Mouse (Mus musculus) right cerebral cortex, postnatal 36 days (tissue): ENCODE measurements around the gene Wdr34.
A peak's percentile ranks its signal among the peaks of the same experiment; 100 is the strongest.
"Not testable (repeated sequence)": the region's sequence is repeated elsewhere in the genome, so short reads cannot be mapped to it uniquely, and the experiment has no call there.

Experiments used
- DNase-seq, 2 experiments: peaks; one replicate each; pipeline ENCODE4 v3.0.0; 2022; ENCODE audit warnings: low spot score in 2 of 2, mixed read lengths in 1 of 2

Gene Wdr34

GRCm38 (mm10) chr2:30066046-30066901 is 17.6 kb upstream of the Wdr34 start:
- DNase-seq, result peak; percentile 86 to 89

GRCm38 (mm10) chr2:30064298-30064697 is 15.6 kb upstream of the Wdr34 start:
- DNase-seq, result no peak

GRCm38 (mm10) chr2:30063791-30064190 is 15.1 kb upstream of the Wdr34 start:
- no peak for DNase-seq

- DNase-seq, result no peak
Observed at GRCm38 (mm10) chr2:30063235-30063634, 14.6 kb upstream of the Wdr34 start.

- no peak for DNase-seq
Observed at GRCm38 (mm10) chr2:30062249-30063093, 13.8 kb upstream of the Wdr34 start.

- no peak for DNase-seq
Observed at GRCm38 (mm10) chr2:30061215-30062166, 12.8 kb upstream of the Wdr34 start.

GRCm38 (mm10) chr2:30058418-30058817 is 9.7 kb upstream of the Wdr34 start:
- no peak for DNase-seq

GRCm38 (mm10) chr2:30057223-30057904 is 8.7 kb upstream of the Wdr34 start, which contains the start of gene Set:
TSS of gene Set (plus strand) at chr2:30057378.
- DNase-seq, result no peak

GRCm38 (mm10) chr2:30056736-30057135 is 8.1 kb upstream of the Wdr34 start:
- DNase-seq, result no peak

- DNase-seq, result not testable (repeated sequence)
Observed at GRCm38 (mm10) chr2:30055310-30055709, 6.6 kb upstream of the Wdr34 start.

GRCm38 (mm10) chr2:30051992-30052761 is 3.5 kb upstream of the Wdr34 start:
- no peak for DNase-seq

GRCm38 (mm10) chr2:30049831-30050230 is 1.1 kb upstream of the Wdr34 start:
- no peak for DNase-seq

- DNase-seq, result no peak
Observed at GRCm38 (mm10) chr2:30048101-30048501, 580 bp downstream of the Wdr34 start.

GRCm38 (mm10) chr2:30047127-30047526 is 1.6 kb downstream of the Wdr34 start:
- no peak for DNase-seq

GRCm38 (mm10) chr2:30044550-30044949 is 4.1 kb downstream of the Wdr34 start:
- no peak for DNase-seq

- peak in 1 of 2 experiments; percentile 43 for DNase-seq
Observed at GRCm38 (mm10) chr2:30042445-30042844, 6.2 kb downstream of the Wdr34 start.

GRCm38 (mm10) chr2:30039687-30040086 is 9.0 kb downstream of the Wdr34 start:
- DNase-seq, result no peak

- no peak for DNase-seq
Observed at GRCm38 (mm10) chr2:30038370-30038769, 10.3 kb downstream of the Wdr34 start.

GRCm38 (mm10) chr2:30037762-30038161 is 10.9 kb downstream of the Wdr34 start:
- no peak for DNase-seq

GRCm38 (mm10) chr2:30032957-30033356 is 15.7 kb downstream of the Wdr34 start:
- DNase-seq, result no peak
